Mouse (Mus musculus) forebrain, embryonic 13.5 days (tissue): ENCODE measurements around the gene Ldb3. TPM values are rescaled to one million over a fixed set of nuclear protein-coding genes. Genes with fewer than 3 reads are reported as not detected.

Experiments used
- ATAC-seq: fragments of 200-750 bp; cut with Nextera tagmentation; 2 replicates; pipeline ENCODE4 v1.8.0; 2017
- H3K27ac ChIP-seq: fragments of 300-500 bp; sonication (generic); 2 replicates; pipeline ENCODE4 v1.5.1; 2015; ENCODE audit warnings: inconsistent platforms, mild to moderate bottlenecking, moderate library complexity
- H3K27me3 ChIP-seq: fragments of 300-500 bp; sonication (generic); 2 replicates; pipeline ENCODE4 v1.6.1; 2015; ENCODE audit warnings: mild to moderate bottlenecking, inconsistent platforms
- H3K36me3 ChIP-seq: fragments of 300-500 bp; sonication (generic); 2 replicates; pipeline ENCODE4 v1.6.1; 2015; ENCODE audit warnings: mild to moderate bottlenecking, inconsistent platforms; ENCODE audit not compliant: poor library complexity, severe bottlenecking
- H3K4me1 ChIP-seq: fragments of 300-500 bp; sonication (generic); 2 replicates; pipeline ENCODE4 v1.6.1; 2015; ENCODE audit warnings: inconsistent platforms
- H3K4me2 ChIP-seq: fragments of 300-500 bp; sonication (generic); 2 replicates; pipeline ENCODE4 v1.6.1; 2015; ENCODE audit warnings: inconsistent platforms, mild to moderate bottlenecking, moderate library complexity
- H3K4me3 ChIP-seq: fragments of 300-500 bp; sonication (generic); 2 replicates; pipeline ENCODE4 v1.5.1; 2015; ENCODE audit warnings: mild to moderate bottlenecking, inconsistent platforms
- H3K9ac ChIP-seq: fragments of 300-500 bp; sonication (generic); 2 replicates; pipeline ENCODE4 v1.6.1; 2015; ENCODE audit warnings: mild to moderate bottlenecking, inconsistent platforms
- H3K9me3 ChIP-seq: fragments of 300-500 bp; sonication (generic); replicated peaks from 2 replicates; pipeline ENCODE4 v1.6.1; 2016; ENCODE audit warnings: inconsistent platforms
- WGBS: fragments of 180-500 bp; shearing (Covaris S2); methylation state at CpG from one replicate; pipeline ENCODE4 v1.1.7; 2015; 5-methylcytosine and 5-hydroxymethylcytosine counted together
- polyA plus RNA-seq: library from polyadenylated mRNA; unstranded; fragments of >200 nt; fragmentation: Nextera tagmentation; extraction: Ambion mirVana; gene quantifications from 2 replicates; pipeline ENCODE4 v1.2.1, GENCODE M21; 2015

Ldb3 gene
- polyA plus RNA-seq = 0.32 and 0.34 TPM in 2 replicates

- Histone ChIP-seq H3K9ac (no peak within 1 kb of the TSS), H3K4me1 (no peaks in the 10 kb centered on the region), H3K4me3 (no peak within 1 kb of the TSS), H3K27ac (no peak within 1 kb of the TSS), H3K27me3 (no peaks in the 10 kb centered on the region), H3K9me3 (no peaks in the 10 kb centered on the region), H3K36me3 (no peaks in the 10 kb centered on the region), H3K4me2 (no peak within 1 kb of the TSS)
- ATAC-seq = no peak
- whole genome bisulfite sequencing = 75% methylated on average over 8 of the region's 8 CpGs
Measured at GRCm38 (mm10) chr14:34588498-34588897, at the start of gene Ldb3. Gene Ldb3 (minus strand): TSS chr14:34588682.

- Histone ChIP-seq H3K27ac (no peak overlapping the region), H3K4me2 (no peak overlapping the region), H3K36me3 (no peaks in the 10 kb centered on the region), H3K9ac (no peak overlapping the region), H3K4me1 (no peaks in the 10 kb centered on the region), H3K4me3 (no peak overlapping the region), H3K27me3 (no peaks in the 10 kb centered on the region), H3K9me3 (no peaks in the 10 kb centered on the region)
- no peak for ATAC-seq
- WGBS = 88% methylated on average over 6 of the region's 6 CpGs
Measured at GRCm38 (mm10) chr14:34635721-34636120, 47.2 kb upstream of the Ldb3 start.

GRCm38 (mm10) chr14:34635192-34635591, 46.7 kb upstream of the Ldb3 start:
- H3K4me2 ChIP-seq = no peak overlapping the region
- no peak for ATAC-seq
- H3K4me1 ChIP-seq = no peaks in the 10 kb centered on the region
- no peak overlapping the region for H3K27ac ChIP-seq
- H3K36me3 ChIP-seq = no peaks in the 10 kb centered on the region
- H3K9ac ChIP-seq = no peak overlapping the region
- no peaks in the 10 kb centered on the region for H3K27me3 ChIP-seq
- 55% methylated on average over 7 of the region's 7 CpGs for WGBS
- no peak overlapping the region for H3K4me3 ChIP-seq
- no peaks in the 10 kb centered on the region for H3K9me3 ChIP-seq

- Histone ChIP-seq H3K9ac (no peak overlapping the region), H3K4me3 (no peak overlapping the region), H3K9me3 (no peaks in the 10 kb centered on the region), H3K4me2 (no peak overlapping the region), H3K27me3 (no peaks in the 10 kb centered on the region), H3K36me3 (no peaks in the 10 kb centered on the region), H3K4me1 (no peaks in the 10 kb centered on the region), H3K27ac (no peak overlapping the region)
- WGBS = 79% methylated on average over 10 of the region's 10 CpGs
- no peak for ATAC-seq
Measured at GRCm38 (mm10) chr14:34632722-34633448, 44.4 kb upstream of the Ldb3 start.

- Histone ChIP-seq H3K27me3 (no peaks in the 10 kb centered on the region), H3K4me3 (no peak overlapping the region), H3K9me3 (no peaks in the 10 kb centered on the region), H3K9ac (no peak overlapping the region), H3K4me2 (no peak overlapping the region), H3K27ac (no peak overlapping the region), H3K36me3 (no peaks in the 10 kb centered on the region), H3K4me1 (no peaks in the 10 kb centered on the region)
- ATAC-seq = no peak
- WGBS = 87% methylated on average over 7 of the region's 7 CpGs
Measured at GRCm38 (mm10) chr14:34626824-34627223, 38.3 kb upstream of the Ldb3 start.

GRCm38 (mm10) chr14:34623531-34624210, 35.2 kb upstream of the Ldb3 start:
- 88% methylated on average over 16 of the region's 16 CpGs for WGBS

GRCm38 (mm10) chr14:34623074-34623473, 34.6 kb upstream of the Ldb3 start:
- Histone ChIP-seq H3K9me3 (no peaks in the 10 kb centered on the region), H3K4me1 (no peaks in the 10 kb centered on the region), H3K4me3 (no peak overlapping the region), H3K36me3 (no peaks in the 10 kb centered on the region), H3K27me3 (no peaks in the 10 kb centered on the region), H3K27ac (no peak overlapping the region), H3K9ac (no peak overlapping the region), H3K4me2 (no peak overlapping the region)
- no peak for ATAC-seq
- 90% methylated on average over 5 of the region's 5 CpGs for WGBS

More at GRCm38 (mm10) chr14:34623531-34624210, 35.2 kb upstream of the Ldb3 start:
- no peaks in the 10 kb centered on the region for H3K36me3 ChIP-seq
- H3K9me3 ChIP-seq = no peaks in the 10 kb centered on the region
- H3K27ac ChIP-seq = no peak overlapping the region
- H3K4me3 ChIP-seq = no peak overlapping the region
- no peaks in the 10 kb centered on the region for H3K4me1 ChIP-seq
- no peaks in the 10 kb centered on the region for H3K27me3 ChIP-seq
- no peak overlapping the region for H3K4me2 ChIP-seq
- ATAC-seq = no peak
- no peak overlapping the region for H3K9ac ChIP-seq

GRCm38 (mm10) chr14:34620611-34621376, 32.3 kb upstream of the Ldb3 start:
- no peaks in the 10 kb centered on the region for H3K4me1 ChIP-seq
- 42% methylated on average over 10 of the region's 10 CpGs for WGBS
- H3K4me2 ChIP-seq = no peak overlapping the region
- H3K36me3 ChIP-seq = no peaks in the 10 kb centered on the region
- peaks cover 16% of the 10 kb centered on the region for H3K27me3 ChIP-seq
- no peaks in the 10 kb centered on the region for H3K9me3 ChIP-seq
- no peak overlapping the region for H3K9ac ChIP-seq
- no peak overlapping the region for H3K27ac ChIP-seq
- ATAC-seq = no peak
- no peak overlapping the region for H3K4me3 ChIP-seq

GRCm38 (mm10) chr14:34618808-34619207, 30.3 kb upstream of the Ldb3 start:
- peaks cover 8% of the 10 kb centered on the region; the same call in 1 of the 2 replicates for H3K4me1 ChIP-seq
- no peaks in the 10 kb centered on the region for H3K9me3 ChIP-seq
- 0 out of 2 replicates have a peak, but pooled peaks have one; percentile 11 for ATAC-seq
- 31% methylated on average over 9 of the region's 9 CpGs for WGBS
- H3K4me3 ChIP-seq = no peak overlapping the region
- no peak overlapping the region for H3K4me2 ChIP-seq
- no peak overlapping the region for H3K9ac ChIP-seq
- H3K27me3 ChIP-seq = peaks cover 34% of the 10 kb centered on the region
- no peaks in the 10 kb centered on the region for H3K36me3 ChIP-seq
- no peak overlapping the region for H3K27ac ChIP-seq

GRCm38 (mm10) chr14:34616821-34617220, 28.3 kb upstream of the Ldb3 start:
- Histone ChIP-seq H3K4me2 (no peak overlapping the region), H3K4me3 (no peak overlapping the region), H3K27ac (no peak overlapping the region), H3K4me1 (peaks cover 8% of the 10 kb centered on the region; the same call in 1 of the 2 replicates), H3K27me3 (peaks cover 38% of the 10 kb centered on the region), H3K9me3 (no peaks in the 10 kb centered on the region), H3K9ac (no peak overlapping the region), H3K36me3 (no peaks in the 10 kb centered on the region)
- WGBS = 3% methylated on average over 8 of the region's 8 CpGs
- ATAC-seq = peak; percentile 89

- H3K4me2 ChIP-seq = no peak overlapping the region
- no peak for ATAC-seq
- no peaks in the 10 kb centered on the region for H3K36me3 ChIP-seq
- peaks cover 38% of the 10 kb centered on the region for H3K27me3 ChIP-seq
- no peak overlapping the region for H3K9ac ChIP-seq
- no peaks in the 10 kb centered on the region for H3K9me3 ChIP-seq
- WGBS = 60% methylated on average over 4 of the region's 4 CpGs
- H3K4me3 ChIP-seq = no peak overlapping the region
- H3K27ac ChIP-seq = no peak overlapping the region
- peaks cover 8% of the 10 kb centered on the region; the same call in 1 of the 2 replicates for H3K4me1 ChIP-seq
Measured at GRCm38 (mm10) chr14:34615625-34616024, 27.1 kb upstream of the Ldb3 start.

GRCm38 (mm10) chr14:34615082-34615481, 26.6 kb upstream of the Ldb3 start:
- H3K4me3 ChIP-seq = peak overlapping the region; percentile 11
- H3K27ac ChIP-seq = no peak overlapping the region
- no peaks in the 10 kb centered on the region for H3K9me3 ChIP-seq
- no peaks in the 10 kb centered on the region for H3K36me3 ChIP-seq
- WGBS = 2% methylated on average over 13 of the region's 13 CpGs
- H3K9ac ChIP-seq = no peak overlapping the region; the same call in 1 of the 2 replicates
- ATAC-seq = no peak
- peaks cover 8% of the 10 kb centered on the region; the same call in 1 of the 2 replicates for H3K4me1 ChIP-seq
- peaks cover 38% of the 10 kb centered on the region for H3K27me3 ChIP-seq
- peak overlapping the region; percentile 44 for H3K4me2 ChIP-seq
